In the genomic region with DNA sequence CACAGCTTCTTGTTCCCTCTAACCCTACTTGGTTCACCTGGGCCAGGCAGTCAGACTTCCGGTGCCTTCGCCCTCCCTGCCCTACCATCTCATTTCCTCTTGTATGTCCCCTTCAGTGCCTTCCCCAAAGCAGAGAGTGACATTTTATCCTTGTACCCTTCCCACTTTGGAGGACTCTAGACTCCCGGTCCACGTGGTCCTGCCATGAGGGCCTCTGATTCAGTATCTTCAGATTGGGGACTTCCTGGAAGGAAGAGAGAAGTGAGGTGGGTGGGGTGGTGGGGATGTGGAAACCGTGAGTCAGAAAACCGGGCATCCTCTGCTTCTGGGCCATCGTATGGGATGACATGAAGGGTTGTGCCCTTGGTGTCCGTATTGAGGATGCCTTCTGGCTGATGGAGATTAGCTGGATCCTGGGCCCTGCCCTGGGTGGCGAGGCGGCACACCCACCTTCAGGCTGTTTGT, we compare ENCODE assay signal across 8 mouse cellular contexts. TPM values are rescaled to one million over a fixed set of nuclear protein-coding genes. Genes with fewer than 3 reads are reported as not detected.
A peak's percentile ranks its signal among the peaks of the same experiment; 100 is the strongest.
DNase-seq lines count a peak whose midpoint lies in the region; ATAC-seq and TF ChIP-seq lines count a peak whose summit lies in the region.

No protein-coding gene starts in this region.

- H3K4me2 ChIP-seq in CH12.LX (ENCODE audit: insufficient read depth, low read depth, poor library complexity, severe bottlenecking) (peak overlapping the region; percentile 68), myocyte (ENCODE audit: low read depth) (peak overlapping the region; percentile 75)
- H3K4me2 ChIP-seq in liver, embryonic 13.5 days = peak overlapping the region; percentile 85

- TF ChIP-seq RAD21 in CH12.LX (IDR thresholded peaks at IDR 0.05; ENCODE audit: low read depth, low read length) = no peak

- H3K4me1 ChIP-seq in CH12.LX (ENCODE audit: control insufficient read depth in 1 of 2, insufficient read depth in 2 of 2) = peaks cover 7 to 31% of the 10 kb centered on the region in 2 experiments
- H3K4me1 ChIP-seq in embryonic facial prominence, embryonic 10.5 days = peaks cover 47% of the 10 kb centered on the region
- H3K4me1 ChIP-seq in hindbrain, embryonic 10.5 days (replicated peaks) = peaks cover 48% of the 10 kb centered on the region
- peaks cover 62% of the 10 kb centered on the region for H3K4me1 ChIP-seq in liver, embryonic 13.5 days (replicated peaks)

- 12% methylated on average over 10 of the region's 10 CpGs for WGBS in embryonic facial prominence, embryonic 10.5 days
- WGBS in hindbrain, embryonic 10.5 days = 19% methylated on average over 10 of the region's 10 CpGs
- WGBS in liver, embryonic 13.5 days (ENCODE audit: insufficient replicate concordance) = 4% methylated on average over 10 of the region's 10 CpGs

- TF ChIP-seq POLR2A in CH12.LX (IDR thresholded peaks at IDR 0.05; ENCODE audit: low read depth, low read length) (peak; percentile 44; the same call in 1 of the 2 replicates), myocyte (IDR thresholded peaks at IDR 0.05; ENCODE audit: insufficient read length, low read depth) (peak; percentile 10)

- no peaks in the 10 kb centered on the region for H3K9me3 ChIP-seq in CH12.LX (replicated peaks; ENCODE audit: low read length)
- H3K9me3 ChIP-seq in embryonic facial prominence, embryonic 10.5 days = no peaks in the 10 kb centered on the region
- no peaks in the 10 kb centered on the region for H3K9me3 ChIP-seq in hindbrain, embryonic 10.5 days
- H3K9me3 ChIP-seq in liver, embryonic 13.5 days (replicated peaks) = no peaks in the 10 kb centered on the region

- peak; percentile 93 for ATAC-seq in liver, embryonic 13.5 days (ENCODE audit: low read depth)

- H3K4me3 ChIP-seq in CH12.LX (replicated peaks in 1 of 3; ENCODE audit: low read depth in 2 of 3, low read length in 2 of 3, poor library complexity in 1 of 3) (peak overlapping the region; percentile 76 to 99 (median 79)), myocyte (peak overlapping the region; percentile 97)
- H3K4me3 ChIP-seq in embryonic facial prominence, embryonic 10.5 days = peak overlapping the region; percentile 80
- H3K4me3 ChIP-seq in hindbrain, embryonic 10.5 days = peak overlapping the region; percentile 91
- peak overlapping the region; percentile 100 for H3K4me3 ChIP-seq in liver, embryonic 13.5 days (replicated peaks)
- no peak overlapping the region for H3K4me3 ChIP-seq in left cerebral cortex, adult 2 months

- no peak for TF ChIP-seq EP300 in CH12.LX (IDR thresholded peaks at IDR 0.05; ENCODE audit: low read length)

- in situ Hi-C loops in CH12.LX (cut with MboI; ENCODE audit: low pct_ligation_motif_present, low pct_unique_long_range_greater_than_20kb, low sequenced_read_pairs) = loop anchor here (5.0 to 25.0 kb wide), 2 partner anchors 36 to 846 kb away; partner anchors contain the start of gene Nop53

- H3K36me3 ChIP-seq in CH12.LX (replicated peaks in 1 of 2; ENCODE audit: control insufficient read depth in 1 of 2, insufficient read depth in 1 of 2, low read length in 1 of 2) (peaks cover 15 to 31% of the 10 kb centered on the region in 2 experiments), myocyte (ENCODE audit: control insufficient read depth, insufficient read depth) (peaks cover 13% of the 10 kb centered on the region)
- H3K36me3 ChIP-seq in embryonic facial prominence, embryonic 10.5 days (replicated peaks) = peaks cover 38% of the 10 kb centered on the region
- peaks cover 26% of the 10 kb centered on the region for H3K36me3 ChIP-seq in hindbrain, embryonic 10.5 days
- H3K36me3 ChIP-seq in liver, embryonic 13.5 days = peaks cover 47% of the 10 kb centered on the region

- intact Hi-C loops in left cerebral cortex, adult 2 months (cut with DNase I) = no loop called here

- H3K27ac ChIP-seq in CH12.LX (ENCODE audit: insufficient read depth, low read depth) = peak overlapping the region; percentile 84
- H3K27ac ChIP-seq in embryonic facial prominence, embryonic 10.5 days (replicated peaks) = peak overlapping the region; percentile 48
- peak overlapping the region; percentile 87 for H3K27ac ChIP-seq in hindbrain, embryonic 10.5 days
- peak overlapping the region; percentile 99 for H3K27ac ChIP-seq in liver, embryonic 13.5 days
- H3K27ac ChIP-seq in left cerebral cortex, adult 2 months = no peak overlapping the region

- H3K79me2 ChIP-seq in CH12.LX (replicated peaks; ENCODE audit: control insufficient read depth, extremely low read depth, insufficient read depth, poor library complexity, severe bottlenecking) = peaks cover 56% of the 10 kb centered on the region
- H3K79me2 ChIP-seq in myocyte (ENCODE audit: control insufficient read depth, insufficient read depth) = peaks cover 54% of the 10 kb centered on the region

- H3K9ac ChIP-seq in CH12.LX (ENCODE audit: insufficient read depth, low read depth) = peak overlapping the region; percentile 74
- H3K9ac ChIP-seq in liver, embryonic 13.5 days = peak overlapping the region; percentile 99

- peak overlapping the region; percentile 61 for H3ac ChIP-seq in myocyte (ENCODE audit: control insufficient read depth, insufficient read length)

- no peaks in the 10 kb centered on the region for H3K27me3 ChIP-seq in CH12.LX (replicated peaks)
- no peaks in the 10 kb centered on the region for H3K27me3 ChIP-seq in embryonic facial prominence, embryonic 10.5 days (replicated peaks; ENCODE audit: low read depth, poor library complexity, severe bottlenecking)
- no peaks in the 10 kb centered on the region for H3K27me3 ChIP-seq in hindbrain, embryonic 10.5 days (ENCODE audit: insufficient read depth, poor library complexity, severe bottlenecking)
- H3K27me3 ChIP-seq in liver, embryonic 13.5 days = no peaks in the 10 kb centered on the region
- H3K27me3 ChIP-seq in myocyte (ENCODE audit: control insufficient read depth, insufficient read depth, insufficient read length) = no peaks in the 10 kb centered on the region

- peak; percentile 67 for DNase-seq in CH12.LX (ENCODE audit: extremely low read depth)
- peak; percentile 26 for DNase-seq in embryonic facial prominence, embryonic 10.5 days (ENCODE audit: low spot score)
- DNase-seq in hindbrain, embryonic 10.5 days (ENCODE audit: low spot score) = no peak
- peak; percentile 88 for DNase-seq in liver, embryonic 13.5 days
- peak; percentile 58 for DNase-seq in thymus, postnatal 4 days
- no peak for DNase-seq in left cerebral cortex, adult 2 months (ENCODE audit: extremely low spot score in 1 of 2, low spot score in 2 of 2)
- no peak for DNase-seq in right cerebral cortex, postnatal 36 days (ENCODE audit: low spot score in 2 of 2)

- TF ChIP-seq CTCF in CH12.LX (conservative IDR thresholded peaks at IDR 0.05 in 1 of 2, IDR thresholded peaks at IDR 0.05 in 1 of 2; ENCODE audit: low read depth in 2 of 2, low read length in 2 of 2) = no peak
- TF ChIP-seq CTCF in left cerebral cortex, adult 2 months (IDR thresholded peaks at IDR 0.05) = no peak

- dilution Hi-C loops in CH12.LX (cut with MboI; ENCODE audit: extremely low pct_ligation_motif_present, extremely low pct_unique_long_range_greater_than_20kb, low sequenced_read_pairs) = no loop called here

RNA-seq across cellular contexts. Expression of gene Slc1a5, which starts 2.1 kb away (rescaled TPM):
- 147 and 174 TPM in 2 replicates for total RNA-seq in CH12.LX (2012; rRNA removed)
- 115 TPM in 2 replicates for total RNA-seq in CH12.LX (2014; rRNA removed)
- 191 and 245 TPM in 2 replicates for polyA plus RNA-seq in CH12.LX (2012; ENCODE audit: insufficient read length, low read depth)
- 37.3 and 40.5 TPM in 2 replicates for polyA plus RNA-seq in embryonic facial prominence, embryonic 10.5 days (2016; fragmentation: Nextera tagmentation; extraction: Ambion mirVana)
- polyA plus RNA-seq in hindbrain, embryonic 10.5 days (2016; fragmentation: Nextera tagmentation; extraction: Ambion mirVana) = 28.8 and 31.6 TPM in 2 replicates
- polyA plus RNA-seq in liver, embryonic 13.5 days (2015; fragmentation: Nextera tagmentation; extraction: Ambion mirVana) = 92.3 and 93.0 TPM in 2 replicates
- 113 TPM for polyA plus RNA-seq in myocyte (2012; fragmentation: generic; extraction: Trizol)
- 1 to 10 TPM; 3.2 to 6.2 TPM for total RNA-seq in left cerebral cortex, adult 2 months (2021)

RNA-seq across cellular contexts. Expression of gene Strn4, which starts 32.4 kb away (rescaled TPM):
- 57.4 and 63.5 TPM in 2 replicates for total RNA-seq in CH12.LX (2012; rRNA removed)
- 41.7 and 46.0 TPM in 2 replicates for total RNA-seq in CH12.LX (2014; rRNA removed)
- polyA plus RNA-seq in CH12.LX (2012; ENCODE audit: insufficient read length, low read depth) = 69.7 and 74.5 TPM in 2 replicates
- 129 and 131 TPM in 2 replicates for polyA plus RNA-seq in embryonic facial prominence, embryonic 10.5 days (2016; fragmentation: Nextera tagmentation; extraction: Ambion mirVana)
- 120 and 153 TPM in 2 replicates for polyA plus RNA-seq in hindbrain, embryonic 10.5 days (2016; fragmentation: Nextera tagmentation; extraction: Ambion mirVana)
- polyA plus RNA-seq in liver, embryonic 13.5 days (2015; fragmentation: Nextera tagmentation; extraction: Ambion mirVana) = 32.8 and 34.0 TPM in 2 replicates
- 51.8 TPM for polyA plus RNA-seq in myocyte (2012; fragmentation: generic; extraction: Trizol)
- total RNA-seq in left cerebral cortex, adult 2 months (2021) = 100 to 1,000 TPM; 287 to 321 TPM

RNA-seq across cellular contexts. Expression of gene Fkrp, which starts 33.3 kb away (rescaled TPM):
- total RNA-seq in CH12.LX (2012; rRNA removed) = 19.6 and 20.3 TPM in 2 replicates
- 13.0 and 16.5 TPM in 2 replicates for total RNA-seq in CH12.LX (2014; rRNA removed)
- polyA plus RNA-seq in CH12.LX (2012; ENCODE audit: insufficient read length, low read depth) = 19.6 and 23.4 TPM in 2 replicates
- polyA plus RNA-seq in embryonic facial prominence, embryonic 10.5 days (2016; fragmentation: Nextera tagmentation; extraction: Ambion mirVana) = 26.1 and 28.5 TPM in 2 replicates
- 29.3 TPM in 2 replicates for polyA plus RNA-seq in hindbrain, embryonic 10.5 days (2016; fragmentation: Nextera tagmentation; extraction: Ambion mirVana)
- 10.0 and 10.7 TPM in 2 replicates for polyA plus RNA-seq in liver, embryonic 13.5 days (2015; fragmentation: Nextera tagmentation; extraction: Ambion mirVana)
- 26.7 TPM for polyA plus RNA-seq in myocyte (2012; fragmentation: generic; extraction: Trizol)
- total RNA-seq in left cerebral cortex, adult 2 months (2021) = 10 to 100 TPM; 51.0 to 52.2 TPM

RNA-seq across cellular contexts. Expression of gene Ap2s1, which starts 45.0 kb away (rescaled TPM):
- total RNA-seq in CH12.LX (2012; rRNA removed) (232 and 234 TPM in 2 replicates), CH12.LX (2014; rRNA removed) (202 and 213 TPM in 2 replicates)
- polyA plus RNA-seq in CH12.LX (2012; ENCODE audit: insufficient read length, low read depth) (167 and 180 TPM in 2 replicates), myocyte (2012; fragmentation: generic; extraction: Trizol) (247 TPM)
- polyA plus RNA-seq in embryonic facial prominence, embryonic 10.5 days (2016; fragmentation: Nextera tagmentation; extraction: Ambion mirVana) = 250 and 256 TPM in 2 replicates
- polyA plus RNA-seq in hindbrain, embryonic 10.5 days (2016; fragmentation: Nextera tagmentation; extraction: Ambion mirVana) = 277 and 316 TPM in 2 replicates
- 195 and 202 TPM in 2 replicates for polyA plus RNA-seq in liver, embryonic 13.5 days (2015; fragmentation: Nextera tagmentation; extraction: Ambion mirVana)
- total RNA-seq in left cerebral cortex, adult 2 months (2021) = 100 to 1,000 TPM; 248 to 254 TPM

RNA-seq across cellular contexts. Expression of gene Prkd2, which starts 59.4 kb away (rescaled TPM):
- total RNA-seq in CH12.LX (2012; rRNA removed) (18.0 and 18.7 TPM in 2 replicates), CH12.LX (2014; rRNA removed) (8.6 and 9.8 TPM in 2 replicates)
- polyA plus RNA-seq in CH12.LX (2012; ENCODE audit: insufficient read length, low read depth) (32.2 and 39.0 TPM in 2 replicates), myocyte (2012; fragmentation: generic; extraction: Trizol) (4.7 TPM)
- polyA plus RNA-seq in embryonic facial prominence, embryonic 10.5 days (2016; fragmentation: Nextera tagmentation; extraction: Ambion mirVana) = 12.9 and 13.1 TPM in 2 replicates
- polyA plus RNA-seq in hindbrain, embryonic 10.5 days (2016; fragmentation: Nextera tagmentation; extraction: Ambion mirVana) = 11.2 and 12.6 TPM in 2 replicates
- 2.7 and 3.5 TPM in 2 replicates for polyA plus RNA-seq in liver, embryonic 13.5 days (2015; fragmentation: Nextera tagmentation; extraction: Ambion mirVana)
- 10 to 100 TPM in 1 of 2 experiments, 1 to 10 TPM in 1; 6.3 to 12.0 TPM for total RNA-seq in left cerebral cortex, adult 2 months (2021)

Comparison
In these comparisons a context has a peak if more than half of its experiments do, and no peak if none do; other contexts are left out.
1. DNase-seq: peak in CH12.LX (single experiment), embryonic facial prominence, embryonic 10.5 days (single experiment), liver, embryonic 13.5 days (single experiment) and thymus, postnatal 4 days (single experiment); none in hindbrain, embryonic 10.5 days (single experiment), left cerebral cortex, adult 2 months (0 of 2) and right cerebral cortex, postnatal 36 days (0 of 2).
2. Peak in every context shown above with its lines, with median percentiles within 50 percentile points of each other: H3K4me2 ChIP-seq.